Mouse (Mus musculus) embryonic facial prominence, embryonic 11.5 days (tissue): ENCODE measurements around the gene Gtpbp8. TPM values are rescaled to one million over a fixed set of nuclear protein-coding genes. Genes with fewer than 3 reads are reported as not detected.
A peak's percentile ranks its signal among the peaks of the same experiment; 100 is the strongest.

Experiments
- ATAC-seq: fragments of 200-750 bp; cut with Nextera tagmentation; replicated peaks from 2 replicates; pipeline ENCODE4 v1.8.0; 2017; ENCODE audit warnings: low read depth; ENCODE audit not compliant: insufficient number of reproducible peaks, low FRiP score, low TSS enrichment
- DNase-seq: peaks from one replicate; pipeline ENCODE4 v3.0.0-alpha.2; 2015; ENCODE audit warnings: low spot score
- H3K27ac ChIP-seq: fragments of 300-500 bp; sonication (generic); replicated peaks from 2 replicates; pipeline ENCODE4 v1.5.1; 2014; ENCODE audit warnings: mild to moderate bottlenecking, low read depth, low read length, control low read depth
- H3K27me3 ChIP-seq: fragments of 300-500 bp; sonication (generic); 2 replicates; pipeline ENCODE4 v1.6.1; 2014; ENCODE audit warnings: mild to moderate bottlenecking, low read length, moderate library complexity, mixed read lengths; ENCODE audit not compliant: control insufficient read depth, insufficient read depth
- H3K36me3 ChIP-seq: fragments of 300-500 bp; sonication (generic); replicated peaks from 2 replicates; pipeline ENCODE4 v1.6.1; 2014; ENCODE audit warnings: low read depth, mild to moderate bottlenecking, low read length, moderate library complexity, mixed read lengths; ENCODE audit not compliant: control insufficient read depth, insufficient read depth
- H3K4me1 ChIP-seq: fragments of 300-500 bp; sonication (generic); 2 replicates; pipeline ENCODE4 v1.6.1; 2014; ENCODE audit warnings: low read length, mixed read lengths; ENCODE audit not compliant: control insufficient read depth, insufficient read depth
- H3K4me2 ChIP-seq: fragments of 300-500 bp; sonication (generic); 2 replicates; pipeline ENCODE4 v1.6.1; 2014; ENCODE audit warnings: low read depth, mild to moderate bottlenecking, control low read depth, low read length, moderate library complexity
- H3K4me3 ChIP-seq: fragments of 300-500 bp; sonication (generic); 2 replicates; pipeline ENCODE4 v1.5.1; 2014; ENCODE audit warnings: low read depth, low read length, control low read depth
- H3K9ac ChIP-seq: fragments of 300-500 bp; sonication (generic); replicated peaks from 2 replicates; pipeline ENCODE4 v1.6.1; 2014; ENCODE audit warnings: mild to moderate bottlenecking, control low read depth, low read length
- H3K9me3 ChIP-seq: fragments of 300-500 bp; sonication (generic); replicated peaks from 2 replicates; pipeline ENCODE4 v1.6.1; 2016; ENCODE audit warnings: mild to moderate bottlenecking, low read length, inconsistent platforms, mixed read lengths; ENCODE audit not compliant: control insufficient read depth
- WGBS: fragments of 180-500 bp; shearing (Covaris S2); extraction: QIAGEN DNeasy Blood & Tissue Kit; methylation state at CpG from one replicate; pipeline ENCODE4 v1.1.7; 2014; 5-methylcytosine and 5-hydroxymethylcytosine counted together
- polyA plus RNA-seq: library from polyadenylated mRNA; unstranded; fragments of >200 nt; fragmentation: Nextera tagmentation; extraction: Ambion mirVana; gene quantifications from 2 replicates; pipeline ENCODE4 v1.2.1, GENCODE M21; 2014

The Gtpbp8 gene
- polyA plus RNA-seq, 1 experiment from 2014 or later = 29.3 TPM

DNA sequence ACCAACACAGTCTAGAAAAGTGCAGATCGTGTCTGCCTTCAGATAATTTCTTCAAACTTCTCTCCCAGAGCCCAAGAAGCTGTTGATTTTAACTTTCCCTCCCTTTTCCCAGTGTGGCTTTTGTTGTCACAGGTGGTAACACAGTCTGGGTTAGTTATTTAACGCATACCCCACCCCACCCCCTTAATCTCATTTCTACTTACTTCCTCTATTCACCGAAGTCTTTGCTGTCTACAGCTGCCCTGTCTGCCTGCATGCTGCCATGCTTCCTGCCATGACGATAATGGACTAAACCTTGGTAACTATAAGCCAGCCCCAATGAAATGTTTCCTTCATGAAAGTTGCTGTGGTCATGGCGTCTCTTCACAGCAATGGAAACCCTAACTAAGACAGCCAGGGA, 43.9 kb downstream of the Gtpbp8 start:
- H3K9ac ChIP-seq = no peak overlapping the region
- no peak overlapping the region for H3K4me2 ChIP-seq
- WGBS = 67% methylated on average over 5 of the region's 5 CpGs
- H3K4me1 ChIP-seq = no peaks in the 10 kb centered on the region
- DNase-seq = no peak
- H3K9me3 ChIP-seq = no peaks in the 10 kb centered on the region
- H3K36me3 ChIP-seq = no peaks in the 10 kb centered on the region
- H3K27me3 ChIP-seq = no peaks in the 10 kb centered on the region
- no peak overlapping the region for H3K4me3 ChIP-seq
- ATAC-seq = no peak
- H3K27ac ChIP-seq = no peak overlapping the region

DNA sequence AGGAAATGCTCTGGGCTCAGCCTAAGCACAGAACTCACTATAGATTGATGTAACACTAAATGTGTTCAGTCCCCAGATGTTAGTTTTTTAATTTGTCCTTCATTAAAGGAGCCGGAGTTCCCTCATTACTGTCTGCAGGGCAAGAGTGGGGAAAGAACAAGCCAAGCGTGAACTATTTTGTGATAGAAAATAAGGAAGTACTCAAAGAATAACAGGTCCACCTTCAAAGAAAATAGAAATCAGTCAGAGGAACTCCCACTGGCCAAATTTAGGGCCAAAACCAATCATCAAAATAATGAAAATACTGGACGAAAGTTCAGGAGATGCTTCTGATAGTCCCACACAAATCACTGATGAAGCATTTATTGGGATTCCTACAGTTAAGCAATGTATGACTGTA, 45.0 kb downstream of the Gtpbp8 start:
- Histone ChIP-seq H3K36me3 (no peaks in the 10 kb centered on the region), H3K27ac (no peak overlapping the region), H3K9me3 (no peaks in the 10 kb centered on the region), H3K4me1 (no peaks in the 10 kb centered on the region), H3K4me2 (no peak overlapping the region), H3K9ac (no peak overlapping the region), H3K27me3 (no peaks in the 10 kb centered on the region), H3K4me3 (no peak overlapping the region)
- DNase-seq = no peak
- no peak for ATAC-seq
- WGBS = 87% methylated on average over 3 of the region's 3 CpGs

GRCm38 (mm10) chr16:44697473-44698205, 48.5 kb downstream of the Gtpbp8 start:
- Histone ChIP-seq H3K27ac (no peak overlapping the region), H3K36me3 (no peaks in the 10 kb centered on the region), H3K4me1 (peaks cover 3% of the 10 kb centered on the region), H3K9me3 (no peaks in the 10 kb centered on the region), H3K4me3 (no peak overlapping the region), H3K27me3 (no peaks in the 10 kb centered on the region), H3K4me2 (no peak overlapping the region), H3K9ac (no peak overlapping the region)
- 90% methylated on average over 5 of the region's 5 CpGs for WGBS
- no peak for DNase-seq
- no peak for ATAC-seq

- WGBS = 32% methylated on average over 12 of the region's 12 CpGs
- Histone ChIP-seq H3K27ac (peak overlapping the region; percentile 63; the same call in 1 of the 2 replicates), H3K9me3 (no peaks in the 10 kb centered on the region), H3K27me3 (no peaks in the 10 kb centered on the region), H3K4me2 (no peak overlapping the region), H3K36me3 (no peaks in the 10 kb centered on the region), H3K9ac (no peak overlapping the region), H3K4me1 (peaks cover 3% of the 10 kb centered on the region), H3K4me3 (no peak overlapping the region)
- ATAC-seq (peak; percentile 72), DNase-seq (peak; percentile 75)
Observed at GRCm38 (mm10) chr16:44695859-44696620, 50.1 kb downstream of the Gtpbp8 start.

DNA sequence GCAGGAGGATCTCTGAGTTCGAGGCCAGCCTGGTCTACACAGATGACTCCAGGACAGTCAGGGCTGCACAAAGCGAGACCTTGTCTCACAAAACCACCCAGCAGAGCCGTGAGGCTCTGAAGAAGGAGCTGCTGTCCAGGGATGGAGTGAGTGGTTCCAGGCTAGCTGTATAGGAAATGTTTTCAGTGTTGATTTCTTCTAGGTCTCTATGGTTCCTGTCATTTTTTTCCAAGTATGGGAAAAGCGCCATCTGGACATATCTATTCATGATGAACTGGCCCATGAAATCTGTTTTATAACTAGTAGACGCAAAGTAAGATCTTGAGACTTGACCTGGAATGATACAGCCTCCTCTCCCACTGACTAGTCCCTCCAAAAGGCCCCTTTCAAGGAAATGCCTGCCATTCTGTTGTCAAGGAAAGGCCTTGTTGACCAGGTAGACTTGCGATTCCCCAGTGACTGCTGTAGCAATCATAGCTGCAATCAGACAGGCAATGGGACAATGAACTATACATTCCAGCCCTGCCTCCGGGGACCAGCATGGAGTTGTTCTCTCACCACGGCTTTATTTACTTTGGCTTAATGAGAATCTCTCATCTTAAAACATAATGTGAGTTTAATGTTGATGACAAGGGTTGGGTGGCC, 50.8 kb downstream of the Gtpbp8 start:
- ATAC-seq (peak; percentile 16; the same call in 1 of the 2 replicates), DNase-seq (no peak)
- Histone ChIP-seq H3K4me1 (peaks cover 3% of the 10 kb centered on the region), H3K9me3 (no peaks in the 10 kb centered on the region), H3K27me3 (no peaks in the 10 kb centered on the region), H3K9ac (no peak overlapping the region), H3K36me3 (no peaks in the 10 kb centered on the region), H3K4me2 (no peak overlapping the region), H3K27ac (no peak overlapping the region), H3K4me3 (no peak overlapping the region)
- 70% methylated on average over 8 of the region's 8 CpGs for WGBS

- H3K27me3 ChIP-seq = no peaks in the 10 kb centered on the region
- peaks cover 6% of the 10 kb centered on the region for H3K4me1 ChIP-seq
- no peak overlapping the region for H3K27ac ChIP-seq
- no peaks in the 10 kb centered on the region for H3K9me3 ChIP-seq
- no peak overlapping the region for H3K4me2 ChIP-seq
- no peak overlapping the region for H3K4me3 ChIP-seq
- H3K36me3 ChIP-seq = no peaks in the 10 kb centered on the region
- DNase-seq (no peak), ATAC-seq (no peak)
- no peak overlapping the region for H3K9ac ChIP-seq
- WGBS = 66% methylated on average over 6 of the region's 6 CpGs
Observed at GRCm38 (mm10) chr16:44693695-44694094, 52.5 kb downstream of the Gtpbp8 start.

- Histone ChIP-seq H3K27ac (no peak overlapping the region), H3K36me3 (no peaks in the 10 kb centered on the region), H3K9ac (no peak overlapping the region), H3K27me3 (no peaks in the 10 kb centered on the region), H3K4me2 (no peak overlapping the region), H3K4me1 (peaks cover 9% of the 10 kb centered on the region), H3K9me3 (no peaks in the 10 kb centered on the region), H3K4me3 (no peak overlapping the region)
- ATAC-seq = no peak
- no peak for DNase-seq
- WGBS = 89% methylated on average over 1 of the region's 1 CpGs
Observed at GRCm38 (mm10) chr16:44692541-44692940, 53.6 kb downstream of the Gtpbp8 start.
